Mouse (Mus musculus): ENCODE measurements around the gene Rai1. TPM values are rescaled to one million over a fixed set of nuclear protein-coding genes. Genes with fewer than 3 reads are reported as not detected.

Rai1 gene
- polyA plus RNA-seq, 1 experiment from 2014 or later, result 35.6 TPM

- peaks cover 92% of the 10 kb centered on the region for H3K36me3 ChIP-seq
Measured at GRCm38 (mm10) chr11:60199702-60200184, 94.9 kb downstream of the Rai1 start.

GRCm38 (mm10) chr11:60200384-60200783, 95.6 kb downstream of the Rai1 start:
- Histone ChIP-seq H3K4me3 (no peak overlapping the region), H3K4me2 (replicated peaks) (no peak overlapping the region), H3K27me3 (no peaks in the 10 kb centered on the region), H3K27ac (peak overlapping the region; percentile 69; the same call in 1 of the 2 replicates), H3K36me3 (peaks cover 92% of the 10 kb centered on the region), H3K4me1 (peaks cover 9% of the 10 kb centered on the region), H3K9me3 (no peaks in the 10 kb centered on the region), H3K9ac (no peak overlapping the region)
- WGBS, result 89% methylated on average over 11 of the region's 11 CpGs
- no peak for ATAC-seq (ENCODE audit: insufficient number of reproducible peaks, insufficient read depth, low FRiP score, low TSS enrichment)

More at GRCm38 (mm10) chr11:60199702-60200184, 94.9 kb downstream of the Rai1 start:
- peak overlapping the region; percentile 69; the same call in 1 of the 2 replicates for H3K27ac ChIP-seq
- H3K9me3 ChIP-seq, result peaks cover 3% of the 10 kb centered on the region; the same call in 1 of the 2 replicates
- H3K4me1 ChIP-seq, result peaks cover 9% of the 10 kb centered on the region
- peak overlapping the region; percentile 4; the same call in 1 of the 2 replicates for H3K9ac ChIP-seq
- peak; percentile 48; the same call in 1 of the 2 replicates for ATAC-seq (ENCODE audit: insufficient number of reproducible peaks, insufficient read depth, low FRiP score, low TSS enrichment)
- WGBS, result 24% methylated on average over 18 of the region's 18 CpGs
- no peak overlapping the region for H3K4me3 ChIP-seq
- H3K4me2 ChIP-seq (replicated peaks), result 0 out of 2 replicates have a peak overlapping the region, but pooled peaks have one; percentile 15
- no peaks in the 10 kb centered on the region for H3K27me3 ChIP-seq

GRCm38 (mm10) chr11:60202710-60203638, 98.2 kb downstream of the Rai1 start:
- H3K4me1 ChIP-seq, result peaks cover 11% of the 10 kb centered on the region
- H3K9ac ChIP-seq, result no peak overlapping the region; the same call in 1 of the 2 replicates
- ATAC-seq (ENCODE audit: insufficient number of reproducible peaks, insufficient read depth, low FRiP score, low TSS enrichment), result no peak
- no peak overlapping the region for H3K4me2 ChIP-seq (replicated peaks)
- H3K4me3 ChIP-seq, result no peak overlapping the region
- no peaks in the 10 kb centered on the region for H3K27me3 ChIP-seq
- no peaks in the 10 kb centered on the region for H3K9me3 ChIP-seq
- H3K36me3 ChIP-seq, result peaks cover 89% of the 10 kb centered on the region
- 92% methylated on average over 26 of the region's 26 CpGs for WGBS
- 0 out of 2 replicates have a peak overlapping the region, but pooled peaks have one; percentile 25 for H3K27ac ChIP-seq

GRCm38 (mm10) chr11:60205026-60205425, 100.2 kb downstream of the Rai1 start:
- Histone ChIP-seq H3K9me3 (no peaks in the 10 kb centered on the region), H3K27me3 (no peaks in the 10 kb centered on the region), H3K27ac (no peak overlapping the region), H3K4me2 (replicated peaks) (no peak overlapping the region), H3K36me3 (peaks cover 70% of the 10 kb centered on the region), H3K9ac (no peak overlapping the region), H3K4me3 (no peak overlapping the region), H3K4me1 (peaks cover 26% of the 10 kb centered on the region)
- no peak for ATAC-seq (ENCODE audit: insufficient number of reproducible peaks, insufficient read depth, low FRiP score, low TSS enrichment)
- WGBS, result 93% methylated on average over 11 of the region's 12 CpGs

GRCm38 (mm10) chr11:60206207-60206606, 101.4 kb downstream of the Rai1 start:
- Histone ChIP-seq H3K36me3 (peaks cover 59% of the 10 kb centered on the region), H3K4me3 (no peak overlapping the region), H3K27ac (no peak overlapping the region), H3K27me3 (no peaks in the 10 kb centered on the region), H3K9ac (no peak overlapping the region), H3K4me2 (replicated peaks) (no peak overlapping the region), H3K4me1 (peaks cover 33% of the 10 kb centered on the region), H3K9me3 (no peaks in the 10 kb centered on the region)
- WGBS, result 69% methylated on average over 5 of the region's 5 CpGs
- ATAC-seq (ENCODE audit: insufficient number of reproducible peaks, insufficient read depth, low FRiP score, low TSS enrichment), result no peak

- H3K4me1 ChIP-seq, result peaks cover 53% of the 10 kb centered on the region
- peak overlapping the region; percentile 32; the same call in 1 of the 2 replicates for H3K4me3 ChIP-seq
- H3K4me2 ChIP-seq (replicated peaks), result peak overlapping the region; percentile 71
- peak overlapping the region; percentile 49 for H3K9ac ChIP-seq
- H3K9me3 ChIP-seq, result no peaks in the 10 kb centered on the region
- peaks cover 39% of the 10 kb centered on the region for H3K36me3 ChIP-seq
- no peak for ATAC-seq (ENCODE audit: insufficient number of reproducible peaks, insufficient read depth, low FRiP score, low TSS enrichment)
- 60% methylated on average over 6 of the region's 6 CpGs for WGBS
- peak overlapping the region; percentile 69 for H3K27ac ChIP-seq
- H3K27me3 ChIP-seq, result no peaks in the 10 kb centered on the region
Measured at GRCm38 (mm10) chr11:60208201-60208600, 103.4 kb downstream of the Rai1 start.

- Histone ChIP-seq H3K4me1 (peaks cover 57% of the 10 kb centered on the region), H3K9me3 (no peaks in the 10 kb centered on the region), H3K27me3 (no peaks in the 10 kb centered on the region), H3K27ac (peak overlapping the region; percentile 69), H3K36me3 (peaks cover 33% of the 10 kb centered on the region), H3K4me2 (replicated peaks) (peak overlapping the region; percentile 71), H3K4me3 (peak overlapping the region; percentile 32), H3K9ac (peak overlapping the region; percentile 49)
- WGBS, result 66% methylated on average over 4 of the region's 4 CpGs
- ATAC-seq (ENCODE audit: insufficient number of reproducible peaks, insufficient read depth, low FRiP score, low TSS enrichment), result no peak
Measured at GRCm38 (mm10) chr11:60208712-60209111, 103.9 kb downstream of the Rai1 start.

- H3K9me3 ChIP-seq, result no peaks in the 10 kb centered on the region
- ATAC-seq (ENCODE audit: insufficient number of reproducible peaks, insufficient read depth, low FRiP score, low TSS enrichment), result no peak
- no peaks in the 10 kb centered on the region for H3K27me3 ChIP-seq
- peak overlapping the region; percentile 49 for H3K9ac ChIP-seq
- peaks cover 27% of the 10 kb centered on the region for H3K36me3 ChIP-seq
- peaks cover 57% of the 10 kb centered on the region for H3K4me1 ChIP-seq
- H3K27ac ChIP-seq, result peak overlapping the region; percentile 69
- H3K4me3 ChIP-seq, result peak overlapping the region; percentile 32
- H3K4me2 ChIP-seq (replicated peaks), result peak overlapping the region; percentile 71
- 46% methylated on average over 7 of the region's 7 CpGs for WGBS
Measured at GRCm38 (mm10) chr11:60209217-60209932, 104.6 kb downstream of the Rai1 start.

GRCm38 (mm10) chr11:60209933-60210249, 105.1 kb downstream of the Rai1 start:
- Histone ChIP-seq H3K36me3 (peaks cover 22% of the 10 kb centered on the region), H3K4me3 (peak overlapping the region; percentile 32), H3K27ac (peak overlapping the region; percentile 69), H3K9me3 (no peaks in the 10 kb centered on the region), H3K4me2 (replicated peaks) (peak overlapping the region; percentile 71), H3K27me3 (no peaks in the 10 kb centered on the region), H3K9ac (peak overlapping the region; percentile 49), H3K4me1 (peaks cover 57% of the 10 kb centered on the region)
- ATAC-seq (ENCODE audit: insufficient number of reproducible peaks, insufficient read depth, low FRiP score, low TSS enrichment), result no peak
- WGBS, result 4% methylated on average over 2 of the region's 2 CpGs

GRCm38 (mm10) chr11:60210305-60210724, 105.5 kb downstream of the Rai1 start:
- peak overlapping the region; percentile 69 for H3K27ac ChIP-seq
- peaks cover 17% of the 10 kb centered on the region for H3K36me3 ChIP-seq
- H3K4me3 ChIP-seq, result peak overlapping the region; percentile 32
- peak overlapping the region; percentile 46 for H3K9ac ChIP-seq
- peak overlapping the region; percentile 71 for H3K4me2 ChIP-seq (replicated peaks)
- no peaks in the 10 kb centered on the region for H3K27me3 ChIP-seq
- no peaks in the 10 kb centered on the region for H3K9me3 ChIP-seq
- peak; percentile 79 for ATAC-seq (ENCODE audit: insufficient number of reproducible peaks, insufficient read depth, low FRiP score, low TSS enrichment)
- H3K4me1 ChIP-seq, result peaks cover 57% of the 10 kb centered on the region
- WGBS, result under 1% methylated on average over 47 of the region's 47 CpGs

GRCm38 (mm10) chr11:60211152-60211551, 106.3 kb downstream of the Rai1 start:
- peak overlapping the region; percentile 32; the same call in 1 of the 2 replicates for H3K4me3 ChIP-seq
- peaks cover 57% of the 10 kb centered on the region for H3K4me1 ChIP-seq

More at GRCm38 (mm10) chr11:60211152-60211551, 106.3 kb downstream of the Rai1 start:
- Histone ChIP-seq H3K4me2 (replicated peaks) (peak overlapping the region; percentile 71; the same call in 1 of the 2 replicates), H3K36me3 (peaks cover 11% of the 10 kb centered on the region; the same call in 1 of the 2 replicates), H3K27me3 (no peaks in the 10 kb centered on the region), H3K9me3 (no peaks in the 10 kb centered on the region), H3K27ac (peak overlapping the region; percentile 69), H3K9ac (peak overlapping the region; percentile 46; the same call in 1 of the 2 replicates)
- ATAC-seq (ENCODE audit: insufficient number of reproducible peaks, insufficient read depth, low FRiP score, low TSS enrichment), result no peak
- 63% methylated on average over 3 of the region's 3 CpGs for WGBS

Measured in embryonic facial prominence, embryonic 12.5 days (tissue).